Mouse (Mus musculus): ENCODE measurements around the gene Kin.

Gene Kin

DNA sequence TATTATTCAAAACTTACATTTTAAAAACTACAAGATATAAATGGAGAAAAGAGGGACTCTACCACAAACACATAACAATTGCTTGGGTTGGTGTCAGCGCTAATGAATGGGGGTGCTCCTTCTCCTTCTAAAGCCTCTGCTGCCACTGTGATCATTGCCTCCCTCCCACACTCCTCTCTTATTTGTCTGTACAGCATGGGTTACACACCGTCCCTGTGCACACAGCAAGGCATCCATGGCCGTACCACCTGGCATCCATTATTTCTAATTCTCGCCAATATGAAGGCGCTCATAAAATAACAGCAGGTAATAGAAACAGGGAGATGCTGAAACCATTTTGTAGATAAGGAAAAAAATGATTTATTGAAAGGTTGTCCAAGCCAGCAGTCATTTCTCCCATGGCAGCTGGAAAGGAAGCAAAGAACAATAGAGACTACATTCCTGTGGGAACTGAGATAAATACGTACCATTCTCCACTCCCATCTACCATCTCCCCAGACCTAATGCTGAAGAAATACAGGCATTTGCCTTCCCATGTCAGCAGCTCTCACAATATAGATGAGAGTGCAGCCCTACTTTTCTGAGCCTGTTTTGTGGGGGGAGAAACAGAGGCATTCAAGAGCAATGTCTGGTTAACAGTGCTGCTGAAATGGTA, 28.3 kb downstream of the Kin start:
- in situ Hi-C loops (cut with MboI) = loop anchor here (10.0 kb wide), 1 partner anchor 186 kb away; no protein-coding TSS in a partner anchor

GRCm38 (mm10) chr2:10118751-10119150, 38.4 kb downstream of the Kin start:
- in situ Hi-C loops (cut with MboI) = no loop called here

DNA sequence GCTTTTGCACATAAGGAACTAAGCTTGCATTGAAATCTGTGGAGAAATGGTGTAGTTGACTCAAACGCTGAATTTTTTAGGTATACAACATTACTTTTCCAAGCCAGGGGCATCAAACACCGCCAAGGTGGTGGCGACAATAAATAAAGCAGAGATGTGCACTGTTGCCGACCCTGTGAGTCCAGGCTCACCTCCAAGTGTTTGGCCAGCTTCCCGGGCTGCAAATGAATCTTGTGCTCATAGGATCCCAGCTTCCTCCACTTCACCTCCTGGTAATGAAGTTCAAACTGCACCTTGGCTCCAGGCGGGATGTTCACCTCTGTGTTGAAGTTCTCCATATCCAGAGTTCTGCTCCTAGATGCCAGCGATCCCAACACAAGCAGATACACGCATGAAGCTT, 38.9 kb downstream of the Kin start:
- in situ Hi-C loops (cut with MboI) = no loop called here

DNA sequence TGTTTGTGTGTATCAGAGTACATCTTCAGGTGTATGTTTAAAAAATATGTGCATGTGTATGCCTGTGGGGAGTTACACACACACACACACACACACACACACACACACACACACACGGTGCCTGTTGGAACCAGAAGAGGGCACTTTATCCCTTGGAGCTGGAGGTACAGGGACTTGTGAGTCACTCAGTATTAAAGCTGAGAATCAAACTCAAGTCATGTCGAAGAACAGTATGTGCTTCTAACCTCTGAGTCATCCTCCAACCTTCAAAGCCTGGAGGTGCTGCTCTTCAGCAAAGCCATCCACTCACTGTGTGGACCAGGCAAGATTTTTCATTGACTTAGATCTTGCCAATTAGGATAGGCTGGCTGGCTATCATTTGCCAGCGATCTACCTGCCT, 41.4 kb downstream of the Kin start:
- in situ Hi-C loops (cut with MboI) = no loop called here

GRCm38 (mm10) chr2:10126122-10126521, 45.7 kb downstream of the Kin start:
- in situ Hi-C loops (cut with MboI) = no loop called here

DNA sequence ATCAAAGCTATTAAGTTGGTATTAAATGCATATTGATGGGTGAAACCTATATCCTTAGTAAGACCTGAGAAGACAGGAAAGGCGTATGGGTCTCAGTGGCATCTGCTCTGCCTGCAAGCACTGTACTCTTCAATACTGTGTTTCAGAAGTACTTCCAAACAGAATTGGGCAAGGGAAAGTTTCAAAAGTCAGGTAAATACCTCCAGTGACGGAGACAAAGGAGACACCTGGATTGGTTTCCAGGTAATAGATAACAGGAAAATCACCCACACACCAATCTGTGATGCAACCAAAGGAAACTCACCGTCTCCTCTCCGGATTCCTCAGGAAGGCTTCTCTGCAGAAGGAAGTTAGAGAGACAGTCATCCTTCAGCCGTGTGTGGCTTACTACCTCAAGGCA, 47.1 kb downstream of the Kin start:
- in situ Hi-C loops (cut with MboI) = no loop called here

- in situ Hi-C loops (cut with MboI) = no loop called here
Measured at GRCm38 (mm10) chr2:10128571-10128970, 48.2 kb downstream of the Kin start.

GRCm38 (mm10) chr2:10130341-10130990, 50.1 kb downstream of the Kin start:
- in situ Hi-C loops (cut with MboI) = loop anchor here (10.0 kb wide), 1 partner anchor 164 kb away; no protein-coding TSS in a partner anchor

DNA sequence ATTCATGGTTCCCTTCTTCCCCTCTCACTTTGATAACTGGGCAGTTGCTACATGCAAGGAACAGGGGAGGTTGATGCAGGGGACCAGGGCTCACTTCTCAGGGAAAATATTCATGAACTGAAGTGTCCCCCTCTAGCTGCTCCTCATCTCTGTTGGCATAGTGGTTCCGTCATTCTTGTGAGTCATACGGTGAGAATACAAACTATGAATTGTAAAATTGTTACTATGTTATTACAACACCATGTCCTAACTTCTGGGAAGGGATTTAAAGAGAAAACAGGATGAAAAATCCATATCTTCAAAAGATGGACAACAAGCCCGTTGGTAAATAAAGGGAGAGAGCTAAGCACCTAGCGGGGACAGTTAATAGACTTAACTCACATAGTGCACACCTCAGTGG, 50.9 kb downstream of the Kin start, which contains the start of gene Itih2:
Gene Itih2, minus strand, starts transcription at position 101 of the 400 bp plus-strand sequence.
- in situ Hi-C loops (cut with MboI) = loop anchor here (10.0 kb wide), 1 partner anchor 164 kb away; no protein-coding TSS in a partner anchor

- in situ Hi-C loops (cut with MboI) = loop anchor here (10.0 kb wide), 1 partner anchor 163 kb away; no protein-coding TSS in a partner anchor
Measured at GRCm38 (mm10) chr2:10132128-10132527, 51.7 kb downstream of the Kin start.

GRCm38 (mm10) chr2:10133941-10134340, 53.5 kb downstream of the Kin start:
- in situ Hi-C loops (cut with MboI) = loop anchor here (10.0 kb wide), 1 partner anchor 161 kb away; no protein-coding TSS in a partner anchor

DNA sequence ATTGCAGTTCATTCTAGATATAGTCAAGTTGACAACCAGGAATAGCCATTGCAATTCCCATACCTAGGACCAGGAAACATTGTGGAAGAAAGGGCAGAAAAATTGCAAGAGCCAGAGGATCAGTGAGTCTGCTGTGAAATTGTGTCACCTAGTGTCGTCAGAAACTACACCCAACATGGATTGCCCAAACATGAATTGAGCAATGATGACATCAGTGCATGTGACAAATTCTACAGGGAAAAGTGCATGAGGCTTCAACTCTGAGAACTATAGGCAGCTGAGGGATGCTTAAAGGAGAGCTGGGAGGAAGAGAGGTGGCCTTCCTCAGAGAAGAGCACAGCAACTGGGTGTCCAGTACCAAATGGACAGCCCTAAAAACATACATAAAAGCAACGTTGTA, 56.9 kb downstream of the Kin start:
- in situ Hi-C loops (cut with MboI) = loop anchor here (10.0 kb wide), 1 partner anchor 157 kb away; no protein-coding TSS in a partner anchor

DNA sequence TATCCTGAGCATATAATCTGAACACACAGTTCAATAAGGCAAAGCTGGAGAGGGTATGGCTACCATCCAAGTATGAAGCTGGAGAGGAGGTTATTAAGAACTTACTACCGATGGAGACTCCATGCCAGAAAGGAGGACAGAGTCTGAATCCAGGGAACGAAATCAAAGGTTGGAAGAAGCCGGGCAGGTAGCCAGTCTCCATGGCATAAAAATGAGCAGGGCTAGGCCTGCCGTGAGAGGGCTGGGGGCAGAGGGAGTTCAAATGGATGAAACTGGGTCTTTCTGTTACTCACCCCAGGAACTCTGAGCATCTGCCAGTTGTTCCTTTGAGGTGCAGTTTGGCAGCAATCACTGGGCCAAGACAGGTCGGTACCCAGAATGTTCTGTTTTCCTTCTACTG, 60.1 kb downstream of the Kin start:
- in situ Hi-C loops (cut with MboI) = no loop called here

Measured in mature B cell (primary cell).